Mouse (Mus musculus) right cerebral cortex, adult 18-20 months (tissue): ENCODE results near the gene Ahsa1.
A peak's percentile ranks its signal among the peaks of the same experiment; 100 is the strongest.
"Not testable (repeated sequence)": the region's sequence is repeated elsewhere in the genome, so short reads cannot be mapped to it uniquely, and the experiment has no call there.

ENCODE experiments used
- DNase-seq: peaks from one replicate; pipeline ENCODE4 v3.0.0; 2022; ENCODE audit warnings: mixed read lengths

Gene Ahsa1

DNA sequence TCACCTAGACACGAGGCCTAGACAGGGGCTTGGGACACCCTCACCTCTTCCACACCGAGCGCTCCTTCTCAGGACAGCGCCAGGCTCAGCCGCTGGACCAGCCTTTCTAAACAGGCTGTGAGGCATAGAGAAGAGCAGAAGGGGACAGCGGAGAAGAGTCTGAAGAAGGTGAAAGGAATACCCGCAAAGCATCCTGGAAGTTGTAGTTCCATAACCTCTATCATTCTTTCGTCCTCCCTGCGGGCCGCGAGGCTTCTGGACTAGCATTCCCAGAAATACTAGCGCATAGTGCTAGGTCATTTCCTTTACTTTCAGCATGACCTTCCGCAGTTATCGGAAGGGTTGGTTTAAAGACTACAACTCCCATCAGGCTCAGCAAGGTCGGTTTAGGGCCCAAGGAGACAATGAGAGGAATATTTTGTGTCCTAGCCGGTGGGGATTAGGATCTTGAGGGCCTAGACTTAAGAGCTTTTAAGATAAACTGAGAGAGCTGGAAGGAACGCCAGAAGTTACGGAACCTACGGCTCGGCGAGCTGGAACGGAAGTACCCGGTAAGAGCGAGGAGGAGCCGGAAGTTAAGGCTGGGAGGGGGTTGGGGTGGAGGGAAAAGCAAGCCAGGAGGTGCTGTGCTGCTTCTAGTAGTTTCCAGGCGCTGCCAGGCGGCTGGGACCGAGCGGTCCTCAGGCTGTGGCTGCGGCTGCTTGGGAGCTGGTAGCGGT lies at the start of gene Ahsa1, which contains the start of gene Vipas39:
Ahsa1 (plus strand) TSS at position 372 of the 719 bp plus-strand sequence.
Vipas39 (minus strand) TSS at position 149 of the 719 bp plus-strand sequence.
- DNase-seq: peak; percentile 95

DNA sequence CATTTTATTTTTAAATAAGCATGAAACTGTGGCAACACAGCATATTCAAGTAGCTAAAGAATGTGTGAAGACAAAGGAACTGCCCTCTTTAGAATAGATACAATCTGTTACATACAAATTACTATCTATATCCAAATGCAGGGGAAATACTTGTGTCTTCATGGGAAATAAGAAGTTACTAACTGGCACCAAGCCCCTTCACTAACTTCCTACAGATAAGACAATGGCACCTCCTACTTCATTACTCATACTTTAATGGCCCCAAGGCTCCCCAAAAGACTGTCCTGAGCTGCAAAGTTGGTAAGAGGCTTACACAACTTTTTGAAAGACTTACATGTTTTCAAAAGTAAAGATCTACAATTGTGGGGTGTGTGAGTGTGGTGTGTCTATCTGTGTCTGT lies 48.7 kb upstream of the Ahsa1 start:
- no peak for DNase-seq

- DNase-seq: no peak
These were observed 46.9 kb upstream of the Ahsa1 start for GRCm38 (mm10) chr12:87219362-87219761.

DNA sequence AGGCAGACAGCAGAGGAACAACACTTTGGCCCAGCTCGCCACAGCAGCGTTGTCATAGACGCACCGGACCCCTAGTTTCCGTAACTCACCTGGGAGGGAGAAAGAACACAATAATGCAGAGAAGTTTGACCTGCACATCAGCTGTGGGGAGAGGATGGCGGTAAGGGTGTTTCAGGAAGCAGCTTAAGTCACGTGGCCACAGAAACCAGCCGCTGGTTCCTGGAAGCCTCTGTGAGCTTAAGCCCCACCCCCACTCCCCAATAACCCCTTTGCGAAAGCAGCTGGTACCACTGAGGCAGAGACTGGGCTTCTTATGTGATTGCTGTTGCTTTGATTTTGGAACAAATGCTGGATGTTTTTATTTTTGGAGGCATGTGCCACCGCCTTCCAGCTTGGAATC lies 41.3 kb upstream of the Ahsa1 start:
- no peak for DNase-seq

DNA sequence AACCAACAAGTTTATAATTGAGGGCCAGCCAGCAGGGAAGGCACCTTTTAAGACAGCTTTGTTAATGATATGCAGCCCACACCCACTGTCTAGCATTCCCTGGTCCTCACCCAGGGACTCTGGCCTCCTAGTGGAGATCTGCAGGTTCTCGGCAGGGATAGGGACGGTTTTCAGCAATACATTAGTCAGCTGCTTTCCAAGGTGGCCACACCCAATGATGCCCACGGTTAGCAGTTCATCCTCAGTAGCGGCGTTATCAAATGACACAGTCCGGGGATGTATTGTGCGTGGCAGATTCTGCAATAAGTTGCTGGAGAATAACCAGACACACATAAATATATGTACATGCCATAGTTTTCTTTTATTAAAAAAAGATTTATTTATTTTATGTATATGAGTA lies 39.5 kb upstream of the Ahsa1 start:
- DNase-seq: no peak

GRCm38 (mm10) chr12:87229633-87230032 lies 36.6 kb upstream of the Ahsa1 start:
- no peak for DNase-seq

- DNase-seq: no peak
These were observed 35.8 kb upstream of the Ahsa1 start for GRCm38 (mm10) chr12:87230379-87230895.

DNA sequence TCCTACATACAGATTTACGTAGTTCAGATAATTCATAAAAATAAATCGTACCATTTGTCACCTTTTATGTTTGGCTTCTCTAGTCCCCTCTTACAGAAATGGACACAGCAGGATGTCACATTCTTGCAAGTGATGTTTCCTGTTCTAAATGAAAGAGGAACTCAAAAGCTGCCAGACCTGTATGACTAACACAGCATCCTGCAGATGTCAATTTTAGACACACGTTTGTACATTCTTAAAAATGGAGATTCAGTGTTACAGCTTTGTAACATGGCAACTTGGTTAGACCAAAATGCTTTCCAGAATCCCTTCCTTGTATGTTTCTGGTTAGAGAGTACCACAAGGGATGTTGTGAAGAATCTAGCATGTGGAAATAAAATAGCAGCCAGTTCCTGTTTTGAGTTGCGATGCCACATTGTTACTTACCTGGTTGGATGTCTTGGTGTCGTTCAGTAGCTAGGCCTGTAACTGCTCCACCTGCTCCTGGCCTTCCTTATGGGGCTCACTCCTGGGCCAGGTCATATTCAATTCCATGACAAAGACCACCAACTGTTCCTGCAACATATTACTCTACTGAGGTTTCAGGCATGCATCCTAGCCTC lies 29.3 kb upstream of the Ahsa1 start:
- DNase-seq: no peak

DNA sequence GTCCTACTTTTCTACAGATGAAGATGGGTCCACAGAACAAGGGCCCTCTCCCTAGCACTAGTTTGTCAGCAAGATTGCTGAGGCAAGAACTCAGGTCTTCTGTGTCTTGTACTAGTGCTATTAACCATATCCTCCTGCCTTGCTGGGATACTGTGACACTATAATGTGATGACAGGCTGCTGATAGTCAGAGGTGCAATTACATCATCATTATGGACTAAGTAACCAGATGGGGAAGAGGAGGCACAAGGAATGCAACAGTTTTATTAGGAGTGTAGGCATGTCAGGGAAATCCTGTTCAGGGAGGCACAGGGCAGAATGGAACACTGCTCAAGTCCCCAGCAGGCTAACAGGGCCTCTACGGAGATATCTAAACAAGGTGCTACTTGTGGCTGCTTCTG lies 27.6 kb upstream of the Ahsa1 start, which contains the start of gene Noxred1:
Noxred1 (minus strand) TSS at position 101 of the 400 bp plus-strand sequence.
- no peak for DNase-seq

DNA sequence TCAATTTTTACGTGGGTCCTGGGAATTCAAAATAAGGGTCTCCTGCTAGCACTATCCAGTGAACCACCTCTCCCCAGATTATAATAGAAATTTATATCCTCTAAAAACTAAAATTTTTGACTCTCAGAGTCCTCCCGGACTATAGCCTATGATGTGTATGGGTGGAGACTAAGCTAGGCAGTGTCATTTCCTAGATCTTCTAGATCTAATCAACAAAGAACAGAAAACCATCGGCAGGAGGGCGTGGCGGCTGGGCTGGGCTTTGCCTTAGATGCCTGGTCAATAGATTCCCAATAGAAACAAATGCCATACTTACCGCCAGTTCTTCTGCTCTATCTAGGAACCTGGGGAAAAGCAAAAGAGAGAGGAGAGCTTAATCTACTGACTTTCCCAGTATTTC lies 16.1 kb upstream of the Ahsa1 start:
- DNase-seq: no peak

DNA sequence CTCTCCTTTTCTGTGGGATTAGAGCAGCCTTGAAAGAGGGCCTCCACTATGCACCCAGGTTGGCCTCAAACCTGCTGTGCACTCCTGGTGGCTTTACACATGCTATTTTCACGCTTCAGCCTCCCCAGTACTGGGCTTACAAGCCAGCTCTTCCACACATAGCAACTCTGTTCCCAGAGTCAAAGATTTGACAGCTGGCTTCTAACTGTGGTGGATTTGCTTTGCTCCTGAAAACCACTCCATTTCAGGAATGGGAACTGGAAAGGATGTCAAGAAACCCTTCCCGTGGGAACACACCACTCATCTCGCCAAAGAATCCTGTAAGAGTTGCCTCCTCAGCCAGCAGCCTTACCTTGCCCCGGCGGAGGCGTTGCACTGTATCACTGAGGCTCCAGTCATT lies 12.4 kb upstream of the Ahsa1 start:
- DNase-seq: peak; percentile 24

- no peak for DNase-seq
These were observed 9.7 kb upstream of the Ahsa1 start for GRCm38 (mm10) chr12:87256629-87257028.

DNA sequence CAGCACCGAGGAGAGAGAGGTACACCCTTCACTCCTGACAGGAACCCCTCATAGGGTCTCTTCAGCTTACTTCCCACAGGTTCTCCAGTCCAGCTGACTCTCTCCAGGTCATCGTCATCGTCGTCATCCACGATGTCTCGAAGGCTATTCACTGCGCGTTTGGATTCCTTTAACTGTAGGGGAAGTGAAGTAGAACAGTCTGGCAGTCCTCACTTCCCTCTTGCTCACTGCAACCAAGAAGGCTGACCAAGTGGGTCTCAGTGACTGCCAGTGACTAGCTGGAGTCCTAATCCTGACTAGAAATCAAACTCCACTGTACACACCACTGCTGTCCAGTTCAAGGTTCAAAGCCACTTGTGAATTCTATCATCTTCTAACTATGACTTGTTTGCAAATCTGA lies 5.7 kb upstream of the Ahsa1 start:
- no peak for DNase-seq

DNA sequence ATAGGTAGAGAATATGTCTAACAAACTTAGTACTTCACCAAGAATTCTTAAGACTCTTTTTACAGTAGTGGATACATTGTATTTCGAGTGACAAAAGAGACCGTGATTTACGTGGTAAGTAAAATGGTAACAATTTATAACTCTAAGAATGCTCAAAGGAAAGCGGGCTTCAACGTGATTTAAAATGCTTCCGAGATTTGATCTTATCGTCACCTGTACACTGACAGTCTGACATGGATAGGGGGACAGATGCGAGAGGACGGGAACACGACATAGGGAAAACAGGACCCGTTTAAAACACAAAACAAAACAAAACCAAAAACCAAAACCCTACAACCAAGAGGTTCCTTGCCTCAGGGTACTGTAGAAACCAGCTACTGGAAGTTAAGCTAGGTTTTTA lies 835 bp upstream of the Ahsa1 start:
- DNase-seq: no peak

- no peak for DNase-seq
These were observed 736 bp downstream of the Ahsa1 start for GRCm38 (mm10) chr12:87266827-87267603.

- peak; percentile 18 for DNase-seq
These were observed 1.4 kb downstream of the Ahsa1 start for GRCm38 (mm10) chr12:87267682-87268081.

DNA sequence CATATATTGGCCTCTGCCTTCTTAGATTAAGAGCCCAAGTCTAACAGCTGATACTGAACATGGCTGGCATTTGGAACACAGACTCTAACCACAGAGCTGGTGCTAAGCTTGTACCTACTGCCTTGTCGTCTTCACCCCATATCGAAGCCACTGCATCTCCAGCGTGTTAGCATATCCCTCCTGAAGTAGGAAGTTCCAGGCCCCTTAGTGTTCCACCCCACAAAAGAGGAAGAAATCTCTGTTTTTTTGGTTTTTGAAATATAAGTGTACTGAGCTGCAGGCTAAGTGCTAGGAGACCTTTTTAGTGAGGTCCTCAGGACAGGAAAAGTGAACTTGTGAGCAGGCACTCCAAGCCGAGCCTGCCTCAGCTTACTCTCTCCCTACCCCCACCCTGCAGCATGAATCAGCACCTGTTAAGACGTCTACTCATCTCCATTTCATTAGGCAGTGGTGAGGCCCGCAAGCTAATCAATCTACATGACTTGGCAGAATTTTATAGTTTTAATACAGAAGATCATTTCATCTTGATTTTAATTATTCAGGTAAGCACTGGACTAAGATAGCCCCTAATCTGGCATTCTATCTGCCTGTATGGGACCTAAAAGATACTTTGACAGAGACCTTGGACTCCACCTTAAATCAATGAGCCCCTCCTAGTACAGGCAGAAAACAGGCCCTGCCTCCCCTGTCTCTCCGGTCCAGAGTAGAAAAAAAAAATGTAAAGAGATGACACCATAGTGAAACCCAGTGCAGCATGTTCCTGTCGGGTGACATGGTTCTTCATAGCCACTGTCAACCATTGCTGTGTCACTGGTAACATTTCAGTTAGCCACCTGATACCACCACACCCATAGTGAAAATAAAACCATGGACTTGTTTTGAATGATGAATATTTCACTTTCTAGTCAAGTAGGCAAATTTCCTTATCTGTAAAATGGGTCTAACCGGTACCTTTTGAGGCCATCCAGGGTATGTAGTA lies 8.9 kb downstream of the Ahsa1 start:
- no peak for DNase-seq

DNA sequence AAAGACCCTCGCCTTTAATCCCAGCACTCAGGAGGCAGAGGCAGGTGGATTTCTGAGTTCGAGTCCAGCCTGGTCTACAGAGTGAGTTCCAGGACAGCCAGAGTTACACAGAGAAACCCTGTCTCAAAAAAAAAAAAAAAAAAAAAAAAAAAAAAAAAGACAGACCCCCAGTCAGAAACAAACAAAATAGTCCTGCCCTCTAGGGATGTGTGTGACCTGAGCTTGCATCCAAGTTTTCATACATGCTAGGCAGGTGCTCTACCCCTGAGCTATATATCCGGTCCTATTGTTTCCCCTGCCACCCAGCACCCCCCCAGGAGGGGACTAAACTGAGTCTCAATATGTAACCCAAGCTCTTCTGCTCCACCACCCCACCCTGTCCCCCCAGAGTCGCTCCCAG lies 11.0 kb downstream of the Ahsa1 start:
- not testable (repeated sequence) for DNase-seq

DNA sequence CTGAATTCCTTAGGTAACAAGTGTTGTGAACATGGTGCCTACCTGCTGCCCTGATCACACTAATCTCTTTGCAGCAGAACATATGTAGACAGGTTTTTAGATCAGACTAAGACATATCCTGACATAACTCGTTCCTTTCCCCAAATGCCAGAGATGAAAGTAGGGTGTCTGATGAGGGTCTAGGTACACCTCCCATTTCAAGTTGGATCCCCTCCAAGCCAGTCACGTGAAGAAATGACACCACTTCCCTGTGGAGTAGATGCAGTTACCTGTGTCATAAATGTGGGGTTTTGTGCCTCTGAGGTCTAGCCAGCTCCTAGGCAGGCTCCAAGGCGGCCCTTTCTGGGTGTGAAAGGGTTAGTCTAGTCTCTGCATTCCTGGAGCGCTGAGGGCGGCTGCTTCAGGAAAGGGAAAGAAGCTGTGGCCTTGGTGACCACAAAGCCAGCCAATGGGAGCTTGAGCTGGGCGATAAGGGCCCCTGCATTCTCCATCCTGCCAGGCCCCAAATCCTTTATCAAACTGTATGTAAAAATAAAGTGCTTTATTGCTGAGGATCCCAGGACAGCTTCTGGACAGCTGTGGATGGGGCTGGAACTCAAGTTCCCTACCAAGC lies 11.9 kb downstream of the Ahsa1 start:
- no peak for DNase-seq

- no peak for DNase-seq
These were observed 13.1 kb downstream of the Ahsa1 start for GRCm38 (mm10) chr12:87279350-87279749.

DNA sequence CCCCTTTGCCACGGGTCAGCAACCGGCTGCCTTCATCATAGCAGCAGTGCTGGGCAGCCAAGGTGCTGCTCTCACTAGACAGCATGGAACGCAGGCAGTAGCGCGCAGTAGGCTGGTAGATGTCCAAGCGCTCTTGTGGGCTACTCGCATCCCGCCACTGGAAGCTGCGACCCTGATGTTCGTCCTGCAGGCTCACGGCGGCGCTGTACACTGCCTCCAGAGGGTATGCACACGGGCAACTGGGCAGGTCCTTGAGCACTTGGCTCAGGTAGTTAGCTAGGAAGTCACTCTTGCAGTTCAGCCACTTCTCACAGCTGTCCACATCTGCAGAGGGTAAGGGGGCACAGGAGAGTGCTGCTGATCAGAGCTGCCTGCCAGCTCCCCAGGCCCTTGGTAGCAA lies 13.6 kb downstream of the Ahsa1 start:
- no peak for DNase-seq

GRCm38 (mm10) chr12:87281766-87282165 lies 15.5 kb downstream of the Ahsa1 start:
- DNase-seq: no peak
